Mouse (Mus musculus) E14TG2a.4 (cell line): ENCODE data around the gene Zfp874b.

Experiments
- CTCF ChIP-seq: conservative IDR thresholded peaks from 2 replicates; pipeline ENCODE4 v1.5.1; 2014; ENCODE audit warnings: low read length
- NANOG ChIP-seq: IDR thresholded peaks from 2 replicates; pipeline ENCODE4 v1.6.1; 2014; ENCODE audit warnings: borderline replicate concordance, low read length, mixed read lengths
- POU5F1 ChIP-seq: IDR thresholded peaks from 2 replicates; pipeline ENCODE4 v1.6.1; 2014; ENCODE audit warnings: low read length, borderline replicate concordance

DNA sequence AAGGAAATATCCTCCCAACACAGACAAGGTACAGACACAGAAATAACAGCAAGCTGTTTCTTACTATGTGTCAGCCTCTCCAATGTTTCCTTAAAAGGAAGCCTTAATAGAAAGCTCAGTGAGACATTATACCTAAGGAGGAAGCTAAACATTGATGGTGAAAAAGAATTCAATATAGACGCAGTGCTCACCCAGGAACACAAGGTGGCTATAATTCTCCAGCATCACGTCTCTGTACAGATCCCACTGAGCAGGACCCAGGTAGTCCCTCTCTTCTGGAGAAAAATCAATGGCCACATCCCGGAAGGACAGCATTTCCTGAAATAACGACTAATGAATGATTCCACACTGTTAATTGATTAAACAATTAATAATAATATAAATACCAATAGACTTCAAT, 2.5 kb downstream of the Zfp874b start:
- no peak for TF ChIP-seq CTCF
- TF ChIP-seq POU5F1: no peak
- TF ChIP-seq NANOG: no peak
